Comparison of ENCODE assay signal across 15 mouse cellular contexts in genomic region chr16:26950209-26950608, GRCm38 (mm10). TPM values are rescaled to one million over a fixed set of nuclear protein-coding genes. Genes with fewer than 3 reads are reported as not detected.
DNase-seq lines count a peak whose midpoint lies in the region; ATAC-seq and TF ChIP-seq lines count a peak whose summit lies in the region.
"Had no signal": no experiment of that assay in that cellular context is flagged by ENCODE, and none has a peak within 500 bp of the region (broad histone marks: within the 10 kb centered on the region; RNA-seq: fewer than 3 reads in every experiment).

No protein-coding gene starts in this region.

- TF ChIP-seq CTCF in liver, postnatal 0 days (IDR thresholded peaks at IDR 0.05; ENCODE audit: low read depth): peak; percentile 28

- no peak overlapping the region for H3K9ac ChIP-seq in liver, postnatal 0 days (replicated peaks)
- H3K9ac ChIP-seq: hindbrain, embryonic 14.5 days; liver, embryonic 15.5 days had no signal

- no peaks in the 10 kb centered on the region for H3K36me3 ChIP-seq in liver, postnatal 0 days (replicated peaks; ENCODE audit: insufficient read depth, low read length)
- H3K36me3 ChIP-seq: liver, embryonic 15.5 days had no signal

- H3K27me3 ChIP-seq in liver, postnatal 0 days (ENCODE audit: insufficient read depth, low read length): no peaks in the 10 kb centered on the region
- H3K27me3 ChIP-seq: liver, embryonic 15.5 days had no signal

- no peaks in the 10 kb centered on the region for H3K9me3 ChIP-seq in liver, postnatal 0 days (ENCODE audit: low read length)
- H3K9me3 ChIP-seq: liver, embryonic 15.5 days had no signal

- H3K27ac ChIP-seq in liver, postnatal 0 days (ENCODE audit: low read depth): no peak overlapping the region
- H3K27ac ChIP-seq: hindbrain, embryonic 14.5 days; liver, embryonic 15.5 days had no signal

- WGBS in liver, postnatal 0 days (ENCODE audit: insufficient replicate concordance): 41% methylated on average over 4 of the region's 4 CpGs

- no peak overlapping the region for H3K4me3 ChIP-seq in liver, postnatal 0 days (ENCODE audit: low read depth, low read length)
- H3K4me3 ChIP-seq: liver, embryonic 15.5 days had no signal

- no peak for ATAC-seq in liver, postnatal 0 days
- ATAC-seq in cerebellum, adult (ENCODE audit: insufficient number of reproducible peaks, low FRiP score, low TSS enrichment): no peak

- DNase-seq in embryo, embryonic 10 days (ENCODE audit: low spot score): peak; percentile 49
- no peak for DNase-seq in embryo, embryonic 9.5 days (ENCODE audit: extremely low spot score)
- no peak for DNase-seq in liver, postnatal 0 days
- DNase-seq in liver: no peak
- peak; percentile 60 for DNase-seq in ES-CJ7 (ENCODE audit: low read depth, low spot score)
- DNase-seq in embryo, embryonic 11 days: peak; percentile 5
- DNase-seq in cerebellum, adult 11-12 months: no peak
- DNase-seq: adrenal gland, postnatal 14 days; B cell, adult 2 months; gastrocnemius, postnatal 36 days; right cerebral cortex, postnatal 14 days had no signal

- no peak overlapping the region for H3K4me2 ChIP-seq in liver, postnatal 0 days (ENCODE audit: low read depth, low read length)
- H3K4me2 ChIP-seq: hindbrain, embryonic 14.5 days; liver, embryonic 15.5 days had no signal

- no peak for TF ChIP-seq EP300 in liver, postnatal 0 days (IDR thresholded peaks at IDR 0.05; ENCODE audit: low read depth)

- H3K4me1 ChIP-seq in liver, postnatal 0 days (ENCODE audit: insufficient read depth): no peaks in the 10 kb centered on the region
- H3K4me1 ChIP-seq: liver, embryonic 15.5 days had no signal

RNA-seq across cellular contexts. Expression of gene Gmnc, which starts 41.2 kb away (rescaled TPM):
- polyA plus RNA-seq in liver, postnatal 0 days (2015; fragmentation: Nextera tagmentation; extraction: Ambion mirVana): not detected in 2 replicates
- polyA plus RNA-seq: heart, embryonic 14.5 days; liver, embryonic 15.5 days had no signal

Comparison
In these comparisons a context has a peak if more than half of its experiments do, and no peak if none do; other contexts are left out.
1. DNase-seq: peak in embryo, embryonic 10 days (single experiment), ES-CJ7 (single experiment) and embryo, embryonic 11 days (single experiment); none in embryo, embryonic 9.5 days (single experiment), liver, postnatal 0 days (single experiment), liver (single experiment) and cerebellum, adult 11-12 months (single experiment).